Mouse (Mus musculus): ENCODE results near the gene Sgip1.

DNA sequence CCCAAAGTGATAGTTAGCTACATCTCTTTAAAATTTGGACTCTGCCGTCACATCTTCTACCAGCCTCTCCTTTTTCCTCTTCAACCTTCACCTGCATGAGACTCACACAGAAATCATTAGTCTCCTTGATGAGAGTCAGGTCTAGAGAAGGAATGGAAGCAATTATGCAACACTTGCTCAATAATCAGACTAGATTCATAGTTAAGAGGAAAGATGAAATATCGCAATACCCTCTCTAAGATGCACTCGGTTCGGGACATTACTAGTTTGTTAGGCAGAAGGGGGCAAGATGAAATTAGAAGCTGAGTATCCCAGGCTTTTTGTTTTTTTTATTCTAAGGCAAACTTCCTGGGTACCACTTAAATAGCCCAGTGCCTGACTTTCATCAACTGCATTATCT lies 169.1 kb downstream of the Sgip1 start:
- TF ChIP-seq CTCF (IDR thresholded peaks at IDR 0.05; ENCODE audit: insufficient read depth, low read length) (no peak), POLR2A (IDR thresholded peaks at IDR 0.05; ENCODE audit: borderline replicate concordance, extremely low read depth, low read depth, low read length) (no peak)
